Mouse (Mus musculus) E14TG2a.4 (cell line): ENCODE measurements at regions not wholly inside any gene's neighbourhood (a gene's known extent, or its start where the extent isn't known, plus 50 kb on each side); places are given as distances from the start of the nearest gene placed in this dataset.

ENCODE experiments used
- CTCF ChIP-seq: conservative IDR thresholded peaks from 2 replicates; pipeline ENCODE4 v1.5.1; 2014; ENCODE audit warnings: low read length
- POU5F1 ChIP-seq: IDR thresholded peaks from 2 replicates; pipeline ENCODE4 v1.6.1; 2014; ENCODE audit warnings: low read length, borderline replicate concordance

GRCm38 (mm10) chr14:67158867-67159266 is 1149.9 kb upstream of the Gulo start:
- TF ChIP-seq CTCF (no peak), POU5F1 (no peak)
